Mouse (Mus musculus): ENCODE results near the gene Usp21. TPM values are rescaled to one million over a fixed set of nuclear protein-coding genes. Genes with fewer than 3 reads are reported as not detected.

Usp21 gene
- polyA plus RNA-seq, 1 experiment, result 40.9 TPM

- peak overlapping the region; percentile 6; the same call in 1 of the 2 replicates for H3K27ac ChIP-seq (ENCODE audit: insufficient read depth, low read length)
- no peak for DNase-seq (ENCODE audit: low read depth in 1 of 2, low spot score in 2 of 2)
- TF ChIP-seq POLR2A (IDR thresholded peaks at IDR 0.05; ENCODE audit: low read depth, low read length) (no peak), CTCF (IDR thresholded peaks at IDR 0.05; ENCODE audit: extremely low read depth, insufficient read depth, insufficient read length, insufficient replicate concordance) (no peak)
- 76% methylated on average over 20 of the region's 20 CpGs for WGBS
- H3K36me3 ChIP-seq (ENCODE audit: control insufficient read depth, insufficient read depth, low read length), result peaks cover 3% of the 10 kb centered on the region
- no peaks in the 10 kb centered on the region for H3K27me3 ChIP-seq (ENCODE audit: control insufficient read depth, insufficient read depth, low read length)
- H3K4me1 ChIP-seq (ENCODE audit: control insufficient read depth, insufficient read depth, insufficient read length), result peaks cover 8% of the 10 kb centered on the region
- H3K4me3 ChIP-seq (ENCODE audit: extremely low read depth, insufficient read depth, insufficient read length), result no peak overlapping the region
Measured at GRCm38 (mm10) chr1:171285096-171285892, 2.5 kb downstream of the Usp21 start.

GRCm38 (mm10) chr1:171284491-171284890 lies 3.3 kb downstream of the Usp21 start:
- 87% methylated on average over 15 of the region's 15 CpGs for WGBS
- no peak for DNase-seq (ENCODE audit: low read depth in 1 of 2, low spot score in 2 of 2)
- peaks cover 12% of the 10 kb centered on the region for H3K4me1 ChIP-seq (ENCODE audit: control insufficient read depth, insufficient read depth, insufficient read length)
- no peak overlapping the region for H3K4me3 ChIP-seq (ENCODE audit: extremely low read depth, insufficient read depth, insufficient read length)
- TF ChIP-seq CTCF (IDR thresholded peaks at IDR 0.05; ENCODE audit: extremely low read depth, insufficient read depth, insufficient read length, insufficient replicate concordance) (no peak), POLR2A (IDR thresholded peaks at IDR 0.05; ENCODE audit: low read depth, low read length) (no peak)
- H3K27ac ChIP-seq (ENCODE audit: insufficient read depth, low read length), result no peak overlapping the region
- H3K36me3 ChIP-seq (ENCODE audit: control insufficient read depth, insufficient read depth, low read length), result peaks cover 3% of the 10 kb centered on the region
- H3K27me3 ChIP-seq (ENCODE audit: control insufficient read depth, insufficient read depth, low read length), result no peaks in the 10 kb centered on the region

- H3K27ac ChIP-seq (ENCODE audit: insufficient read depth, low read length), result peak overlapping the region; percentile 11; the same call in 1 of the 2 replicates
Measured at GRCm38 (mm10) chr1:171283188-171284160, 4.3 kb downstream of the Usp21 start.

GRCm38 (mm10) chr1:171282086-171282805 lies 5.5 kb downstream of the Usp21 start:
- H3K4me1 ChIP-seq (ENCODE audit: control insufficient read depth, insufficient read depth, insufficient read length), result peaks cover 9% of the 10 kb centered on the region
- H3K27me3 ChIP-seq (ENCODE audit: control insufficient read depth, insufficient read depth, low read length), result no peaks in the 10 kb centered on the region
- no peak for DNase-seq (ENCODE audit: low read depth in 1 of 2, low spot score in 2 of 2)
- TF ChIP-seq CTCF (IDR thresholded peaks at IDR 0.05; ENCODE audit: extremely low read depth, insufficient read depth, insufficient read length, insufficient replicate concordance) (no peak), POLR2A (IDR thresholded peaks at IDR 0.05; ENCODE audit: low read depth, low read length) (no peak)
- H3K4me3 ChIP-seq (ENCODE audit: extremely low read depth, insufficient read depth, insufficient read length), result no peak overlapping the region
- peaks cover 5% of the 10 kb centered on the region for H3K36me3 ChIP-seq (ENCODE audit: control insufficient read depth, insufficient read depth, low read length)
- 83% methylated on average over 18 of the region's 18 CpGs for WGBS
- no peak overlapping the region for H3K27ac ChIP-seq (ENCODE audit: insufficient read depth, low read length)

More at GRCm38 (mm10) chr1:171283188-171284160, 4.3 kb downstream of the Usp21 start:
- no peak for TF ChIP-seq POLR2A (IDR thresholded peaks at IDR 0.05; ENCODE audit: low read depth, low read length)
- TF ChIP-seq CTCF (IDR thresholded peaks at IDR 0.05; ENCODE audit: extremely low read depth, insufficient read depth, insufficient read length, insufficient replicate concordance), result no peak
- DNase-seq (ENCODE audit: low read depth in 1 of 2, low spot score in 2 of 2), result no peak
- Histone ChIP-seq H3K4me3 (ENCODE audit: extremely low read depth, insufficient read depth, insufficient read length) (no peak overlapping the region), H3K27me3 (ENCODE audit: control insufficient read depth, insufficient read depth, low read length) (no peaks in the 10 kb centered on the region), H3K4me1 (ENCODE audit: control insufficient read depth, insufficient read depth, insufficient read length) (peaks cover 12% of the 10 kb centered on the region), H3K36me3 (ENCODE audit: control insufficient read depth, insufficient read depth, low read length) (no peaks in the 10 kb centered on the region; the same call in none of the 2 replicates)
- 87% methylated on average over 18 of the region's 18 CpGs for WGBS

GRCm38 (mm10) chr1:171281528-171281923 lies 6.3 kb downstream of the Usp21 start:
- TF ChIP-seq CTCF (IDR thresholded peaks at IDR 0.05; ENCODE audit: extremely low read depth, insufficient read depth, insufficient read length, insufficient replicate concordance) (peak; percentile 55; the same call in 1 of the 2 replicates), POLR2A (IDR thresholded peaks at IDR 0.05; ENCODE audit: low read depth, low read length) (no peak)
- 3% methylated on average over 10 of the region's 10 CpGs for WGBS

GRCm38 (mm10) chr1:171280916-171281527 lies 6.8 kb downstream of the Usp21 start, which contains the start of gene Ppox:
Gene Ppox (minus strand): TSS chr1:171281186.
- peaks cover 5% of the 10 kb centered on the region; the same call in 1 of the 2 replicates for H3K4me1 ChIP-seq (ENCODE audit: control insufficient read depth, insufficient read depth, insufficient read length)
- TF ChIP-seq POLR2A (IDR thresholded peaks at IDR 0.05; ENCODE audit: low read depth, low read length), result no peak
- TF ChIP-seq CTCF (IDR thresholded peaks at IDR 0.05; ENCODE audit: extremely low read depth, insufficient read depth, insufficient read length, insufficient replicate concordance), result no peak
- DNase-seq (ENCODE audit: low read depth in 1 of 2, low spot score in 2 of 2), result peak; percentile 85 to 93
- H3K27me3 ChIP-seq (ENCODE audit: control insufficient read depth, insufficient read depth, low read length), result no peaks in the 10 kb centered on the region
- H3K4me3 ChIP-seq (ENCODE audit: extremely low read depth, insufficient read depth, insufficient read length), result peak within 1 kb of the TSS; percentile 78
- WGBS, result under 1% methylated on average over 26 of the region's 26 CpGs
- H3K36me3 ChIP-seq (ENCODE audit: control insufficient read depth, insufficient read depth, low read length), result peaks cover 17% of the 10 kb centered on the region
- H3K27ac ChIP-seq (ENCODE audit: insufficient read depth, low read length), result peak within 1 kb of the TSS; percentile 86

More at GRCm38 (mm10) chr1:171281528-171281923, 6.3 kb downstream of the Usp21 start:
- H3K27ac ChIP-seq (ENCODE audit: insufficient read depth, low read length), result peak overlapping the region; percentile 86
- DNase-seq (ENCODE audit: low read depth in 1 of 2, low spot score in 2 of 2), result peak; percentile 50 to 63
- H3K4me1 ChIP-seq (ENCODE audit: control insufficient read depth, insufficient read depth, insufficient read length), result peaks cover 7% of the 10 kb centered on the region
- H3K4me3 ChIP-seq (ENCODE audit: extremely low read depth, insufficient read depth, insufficient read length), result peak overlapping the region; percentile 72
- H3K36me3 ChIP-seq (ENCODE audit: control insufficient read depth, insufficient read depth, low read length), result peaks cover 12% of the 10 kb centered on the region
- H3K27me3 ChIP-seq (ENCODE audit: control insufficient read depth, insufficient read depth, low read length), result no peaks in the 10 kb centered on the region

Data from spleen, adult 2 months (tissue).